Mouse (Mus musculus): ENCODE measurements around the gene 1810046K07Rik. TPM values are rescaled to one million over a fixed set of nuclear protein-coding genes. Genes with fewer than 3 reads are reported as not detected.
A peak's percentile ranks its signal among the peaks of the same experiment; 100 is the strongest.

The 1810046K07Rik gene
- total RNA-seq, 1 experiment from 2014 or later: not detected

DNA sequence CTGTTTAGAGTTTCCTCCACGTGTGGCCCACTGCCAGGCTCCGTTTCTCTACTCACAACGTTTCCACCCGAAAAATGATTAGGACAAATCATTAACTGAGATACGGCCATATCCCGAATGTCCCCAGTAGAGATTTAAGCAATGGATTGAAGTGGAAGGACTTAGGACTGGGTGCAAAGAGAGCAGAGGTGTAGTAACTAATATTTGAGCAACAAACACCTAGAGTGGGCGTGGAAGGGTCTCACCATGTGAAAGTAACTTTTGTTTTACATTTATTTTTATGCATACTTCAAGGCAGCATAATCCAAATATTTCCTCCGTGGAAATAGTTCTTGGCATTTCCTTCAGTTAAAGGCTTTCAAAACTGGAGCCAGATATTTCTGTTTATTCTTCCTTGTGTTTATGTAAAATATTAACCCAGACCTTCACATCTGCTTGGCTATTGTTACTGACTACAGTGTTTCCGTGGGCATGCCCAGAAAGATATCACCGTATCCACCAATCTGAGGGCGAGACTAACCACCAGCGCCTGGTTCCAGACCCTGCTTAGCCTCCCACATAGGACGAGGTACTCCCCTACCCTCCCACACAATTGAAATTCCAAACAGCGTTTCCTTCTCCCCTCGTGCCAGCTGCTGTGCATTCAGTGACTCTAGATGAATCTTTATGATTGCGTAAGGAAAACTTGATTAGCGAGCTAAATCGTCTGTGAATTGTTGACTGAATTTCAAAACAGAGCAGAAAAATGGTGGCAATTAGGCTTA, 16.0 kb downstream of the 1810046K07Rik start:
- ATAC-seq (replicated peaks in 1 of 2; ENCODE audit: insufficient read depth in 1 of 2, low FRiP score in 2 of 2, low TSS enrichment in 1 of 2, low read depth in 1 of 2, poor library complexity in 2 of 2, severe bottlenecking in 2 of 2): no peak

GRCm38 (mm10) chr9:51310515-51310914, 18.2 kb downstream of the 1810046K07Rik start:
- ATAC-seq (replicated peaks in 1 of 2; ENCODE audit: insufficient read depth in 1 of 2, low FRiP score in 2 of 2, low TSS enrichment in 1 of 2, low read depth in 1 of 2, poor library complexity in 2 of 2, severe bottlenecking in 2 of 2): peak in 1 of 2 experiments; percentile 23; a peak in 1 of 4 replicates

DNA sequence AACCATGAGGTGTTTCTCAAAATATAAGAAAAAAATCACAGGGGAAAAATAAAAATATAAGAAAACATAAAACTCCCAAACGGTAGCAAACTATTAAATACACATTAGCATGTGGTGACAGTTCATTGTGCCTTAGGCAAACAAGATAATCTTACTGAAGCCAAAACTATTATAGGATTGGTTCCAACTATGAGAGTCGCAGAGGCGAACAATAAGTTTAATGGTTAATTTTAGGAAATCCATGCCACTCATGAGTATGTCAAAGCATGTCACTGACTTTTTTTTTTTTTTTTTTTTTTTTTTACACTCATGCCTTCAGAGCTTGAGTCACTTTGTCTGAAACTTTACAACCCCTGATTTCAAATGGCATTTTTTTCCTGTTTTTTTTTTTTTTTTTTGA, 22.4 kb downstream of the 1810046K07Rik start:
- no peak for ATAC-seq (replicated peaks in 1 of 2; ENCODE audit: insufficient read depth in 1 of 2, low FRiP score in 2 of 2, low TSS enrichment in 1 of 2, low read depth in 1 of 2, poor library complexity in 2 of 2, severe bottlenecking in 2 of 2)

DNA sequence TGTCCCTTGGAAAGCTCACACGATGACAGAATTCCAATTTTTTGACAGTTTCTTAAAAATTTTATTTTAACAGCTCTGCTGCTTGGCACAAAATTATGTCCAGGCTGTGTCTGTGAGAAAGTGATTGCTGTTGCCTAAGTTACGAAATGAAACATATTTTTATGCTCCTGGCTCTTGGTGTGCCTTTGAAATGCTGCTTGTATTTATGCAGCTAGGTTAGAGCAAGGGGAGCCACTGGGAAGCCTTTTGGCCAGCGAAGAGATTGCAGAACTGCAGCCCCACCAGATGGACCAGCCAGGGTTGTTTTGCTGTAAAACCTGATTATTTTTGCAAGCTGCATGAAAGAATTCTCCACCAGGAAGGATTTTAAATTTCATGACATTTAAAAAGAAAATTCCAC, 23.6 kb downstream of the 1810046K07Rik start:
- ATAC-seq (replicated peaks in 1 of 2; ENCODE audit: insufficient read depth in 1 of 2, low FRiP score in 2 of 2, low TSS enrichment in 1 of 2, low read depth in 1 of 2, poor library complexity in 2 of 2, severe bottlenecking in 2 of 2): no peak

GRCm38 (mm10) chr9:51303980-51304379, 24.7 kb downstream of the 1810046K07Rik start:
- ATAC-seq (replicated peaks in 1 of 2; ENCODE audit: insufficient read depth in 1 of 2, low FRiP score in 2 of 2, low TSS enrichment in 1 of 2, low read depth in 1 of 2, poor library complexity in 2 of 2, severe bottlenecking in 2 of 2): no peak

GRCm38 (mm10) chr9:51293541-51293940, 35.2 kb downstream of the 1810046K07Rik start:
- no peak for ATAC-seq (replicated peaks in 1 of 2; ENCODE audit: insufficient read depth in 1 of 2, low FRiP score in 2 of 2, low TSS enrichment in 1 of 2, low read depth in 1 of 2, poor library complexity in 2 of 2, severe bottlenecking in 2 of 2)

GRCm38 (mm10) chr9:51292674-51293073, 36.0 kb downstream of the 1810046K07Rik start:
- ATAC-seq (replicated peaks in 1 of 2; ENCODE audit: insufficient read depth in 1 of 2, low FRiP score in 2 of 2, low TSS enrichment in 1 of 2, low read depth in 1 of 2, poor library complexity in 2 of 2, severe bottlenecking in 2 of 2): peak; percentile 87 to 88

GRCm38 (mm10) chr9:51290980-51291379, 37.7 kb downstream of the 1810046K07Rik start:
- ATAC-seq (replicated peaks in 1 of 2; ENCODE audit: insufficient read depth in 1 of 2, low FRiP score in 2 of 2, low TSS enrichment in 1 of 2, low read depth in 1 of 2, poor library complexity in 2 of 2, severe bottlenecking in 2 of 2): no peak

DNA sequence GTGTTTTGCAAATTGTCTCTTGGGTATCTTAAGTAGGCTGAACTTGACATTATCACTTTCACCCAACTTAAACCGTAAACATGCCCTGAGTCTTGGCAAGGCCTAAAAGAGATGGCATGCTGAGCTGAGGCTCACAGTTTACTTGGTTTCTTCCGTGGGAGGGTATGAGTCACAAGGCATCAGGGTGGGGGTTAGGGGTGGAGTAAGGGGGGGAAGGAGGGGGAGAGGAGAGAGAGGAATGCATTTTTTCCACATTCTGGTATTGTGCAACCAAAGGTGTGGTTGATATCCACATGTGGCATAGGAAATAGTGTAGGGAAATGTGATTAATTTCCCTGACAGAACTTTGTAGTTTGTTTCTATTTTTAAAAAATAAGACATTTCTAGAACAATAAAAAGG, 42.6 kb downstream of the 1810046K07Rik start:
- ATAC-seq (replicated peaks in 1 of 2; ENCODE audit: insufficient read depth in 1 of 2, low FRiP score in 2 of 2, low TSS enrichment in 1 of 2, low read depth in 1 of 2, poor library complexity in 2 of 2, severe bottlenecking in 2 of 2): no peak

GRCm38 (mm10) chr9:51278500-51279381, 50.0 kb downstream of the 1810046K07Rik start, which contains the start of gene Colca2:
Gene Colca2, minus strand, starts transcription at chr9:51278569.
- peak; percentile 79 for ATAC-seq (replicated peaks in 1 of 2; ENCODE audit: insufficient read depth in 1 of 2, low FRiP score in 2 of 2, low TSS enrichment in 1 of 2, low read depth in 1 of 2, poor library complexity in 2 of 2, severe bottlenecking in 2 of 2)

- no peak for ATAC-seq (replicated peaks in 1 of 2; ENCODE audit: insufficient read depth in 1 of 2, low FRiP score in 2 of 2, low TSS enrichment in 1 of 2, low read depth in 1 of 2, poor library complexity in 2 of 2, severe bottlenecking in 2 of 2)
Observed at GRCm38 (mm10) chr9:51277834-51278498, 50.8 kb downstream of the 1810046K07Rik start.

DNA sequence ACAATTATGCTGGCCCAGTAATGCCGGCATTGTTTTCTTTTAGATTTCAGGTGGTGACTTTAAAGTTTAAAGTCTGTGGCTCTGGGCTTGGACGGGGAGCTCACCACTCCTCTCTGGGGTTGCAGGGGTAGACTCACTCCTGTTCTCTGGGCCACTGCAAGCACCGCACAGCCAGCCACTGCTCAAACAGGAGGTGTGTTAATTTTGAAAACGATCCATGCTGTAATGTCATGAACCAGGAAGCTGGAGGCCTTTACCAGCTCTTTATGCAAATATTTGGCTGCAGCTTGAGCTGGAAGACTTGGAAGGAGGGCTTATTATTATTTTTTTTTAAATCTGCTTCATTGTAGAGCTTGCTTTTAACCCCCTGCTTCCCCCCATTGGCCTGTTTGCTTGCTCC, 54.0 kb downstream of the 1810046K07Rik start:
- ATAC-seq (replicated peaks in 1 of 2; ENCODE audit: insufficient read depth in 1 of 2, low FRiP score in 2 of 2, low TSS enrichment in 1 of 2, low read depth in 1 of 2, poor library complexity in 2 of 2, severe bottlenecking in 2 of 2): no peak

- peak; percentile 22 to 72; a peak in 3 of 4 replicates for ATAC-seq (replicated peaks in 1 of 2; ENCODE audit: insufficient read depth in 1 of 2, low FRiP score in 2 of 2, low TSS enrichment in 1 of 2, low read depth in 1 of 2, poor library complexity in 2 of 2, severe bottlenecking in 2 of 2)
Observed at GRCm38 (mm10) chr9:51273581-51274154, 55.0 kb downstream of the 1810046K07Rik start.

DNA sequence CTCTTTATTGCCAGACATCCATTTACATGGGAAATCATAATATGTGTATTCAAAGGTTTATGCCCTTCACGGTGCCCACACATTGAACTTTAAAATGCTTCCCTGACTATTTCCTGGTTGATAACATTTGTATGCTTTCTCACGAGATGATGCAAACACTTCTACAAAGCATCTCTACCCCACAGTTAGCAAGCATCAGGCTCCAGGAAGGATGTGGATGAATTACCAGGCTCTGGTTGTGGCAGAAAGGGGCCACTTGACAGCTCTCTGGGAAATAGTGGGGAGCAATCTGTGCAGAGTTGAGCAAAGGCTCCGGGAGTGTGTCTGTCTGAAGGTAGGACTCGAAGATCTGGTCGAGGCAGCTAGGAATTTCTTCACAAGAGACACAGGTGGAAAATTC, 56.6 kb downstream of the 1810046K07Rik start:
- no peak for ATAC-seq (replicated peaks in 1 of 2; ENCODE audit: insufficient read depth in 1 of 2, low FRiP score in 2 of 2, low TSS enrichment in 1 of 2, low read depth in 1 of 2, poor library complexity in 2 of 2, severe bottlenecking in 2 of 2)

DNA sequence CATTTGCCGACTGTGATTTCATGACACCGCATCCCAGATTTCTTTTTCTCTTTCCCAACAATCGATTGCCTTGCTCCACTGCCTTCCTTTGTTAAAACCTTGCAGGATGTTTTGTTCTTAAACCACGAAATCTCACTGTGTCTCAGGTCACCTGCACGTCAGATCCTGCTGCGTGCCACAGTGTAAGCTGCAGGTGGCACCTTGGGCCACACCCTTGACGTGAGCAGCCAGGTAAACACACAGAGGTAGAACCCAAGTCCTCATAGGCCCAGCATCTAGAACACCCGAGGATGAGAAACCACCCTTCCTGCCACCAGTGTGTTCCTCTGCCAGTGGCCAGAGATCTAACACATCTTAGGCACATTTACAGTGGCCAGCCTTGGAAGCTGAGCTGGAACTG, 57.6 kb downstream of the 1810046K07Rik start:
- no peak for ATAC-seq (replicated peaks in 1 of 2; ENCODE audit: insufficient read depth in 1 of 2, low FRiP score in 2 of 2, low TSS enrichment in 1 of 2, low read depth in 1 of 2, poor library complexity in 2 of 2, severe bottlenecking in 2 of 2)

GRCm38 (mm10) chr9:51268852-51269251, 59.9 kb downstream of the 1810046K07Rik start:
- ATAC-seq (replicated peaks in 1 of 2; ENCODE audit: insufficient read depth in 1 of 2, low FRiP score in 2 of 2, low TSS enrichment in 1 of 2, low read depth in 1 of 2, poor library complexity in 2 of 2, severe bottlenecking in 2 of 2): no peak

DNA sequence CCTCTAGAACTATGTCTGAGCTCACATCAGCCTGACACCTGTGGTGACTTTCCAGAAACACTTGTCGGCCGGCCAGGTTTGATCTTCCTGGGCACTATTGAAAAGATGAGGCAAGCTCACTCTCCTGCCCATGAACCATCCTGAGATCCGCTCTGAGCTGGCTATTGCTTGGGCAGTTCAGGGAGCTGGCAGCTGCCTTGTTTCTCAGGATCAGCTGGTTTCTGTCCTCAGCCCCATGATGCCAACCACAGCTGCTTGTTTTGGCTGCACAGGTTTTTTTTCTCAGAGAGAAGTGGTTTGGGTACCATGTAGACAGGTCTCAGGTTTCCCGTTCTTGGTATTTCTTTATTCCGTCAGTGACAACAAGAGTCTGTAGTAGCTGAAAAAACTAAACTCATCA, 70.3 kb downstream of the 1810046K07Rik start:
- no peak for ATAC-seq (replicated peaks in 1 of 2; ENCODE audit: insufficient read depth in 1 of 2, low FRiP score in 2 of 2, low TSS enrichment in 1 of 2, low read depth in 1 of 2, poor library complexity in 2 of 2, severe bottlenecking in 2 of 2)
